Mouse (Mus musculus) B cell, adult 2 months (primary cell): Measurements from ENCODE around the gene Cd276.
A peak's percentile ranks its signal among the peaks of the same experiment; 100 is the strongest.

Experiments used
- DNase-seq, 2 experiments: peaks; one replicate each; pipeline ENCODE4 v3.0.0; 2022

Gene Cd276

DNA sequence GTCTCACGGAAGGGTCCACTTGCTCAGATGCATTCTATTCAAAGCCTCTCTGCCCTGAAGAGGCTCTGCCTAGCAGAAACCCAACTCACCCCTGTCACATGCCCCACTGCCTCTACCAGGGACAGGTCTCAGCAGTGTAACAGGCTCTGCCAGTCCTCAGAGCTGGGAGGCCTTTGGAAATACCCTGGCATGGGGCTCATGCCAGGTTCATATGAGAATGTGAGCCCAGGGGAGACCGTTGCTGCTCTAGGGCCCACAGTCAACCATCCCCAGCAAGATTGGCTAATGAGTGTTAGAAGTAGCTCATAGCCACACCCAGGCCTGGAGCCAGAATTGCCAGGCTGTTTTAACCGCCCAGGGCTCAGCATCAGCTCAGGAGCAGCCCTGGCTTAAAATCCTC lies 5.5 kb downstream of the Cd276 start:
- no peak for DNase-seq

- DNase-seq, result no peak
Observed at GRCm38 (mm10) chr9:58548897-58549296, 6.3 kb downstream of the Cd276 start.

GRCm38 (mm10) chr9:58546630-58547360 lies 8.4 kb downstream of the Cd276 start:
- DNase-seq, result no peak

GRCm38 (mm10) chr9:58545428-58545827 lies 9.8 kb downstream of the Cd276 start:
- no peak for DNase-seq

GRCm38 (mm10) chr9:58544879-58545324 lies 10.3 kb downstream of the Cd276 start:
- no peak for DNase-seq

GRCm38 (mm10) chr9:58541895-58542338 lies 13.3 kb downstream of the Cd276 start:
- DNase-seq, result peak; percentile 32 to 42

- DNase-seq, result peak; percentile 72
Observed at GRCm38 (mm10) chr9:58539886-58540285, 15.4 kb downstream of the Cd276 start.

GRCm38 (mm10) chr9:58537774-58538173 lies 17.5 kb downstream of the Cd276 start:
- peak; percentile 59 to 66 for DNase-seq

- DNase-seq, result peak; percentile 58 to 61
Observed at GRCm38 (mm10) chr9:58535447-58536134, 19.6 kb downstream of the Cd276 start.

GRCm38 (mm10) chr9:58534766-58535165 lies 20.5 kb downstream of the Cd276 start:
- DNase-seq, result peak; percentile 64 to 70

DNA sequence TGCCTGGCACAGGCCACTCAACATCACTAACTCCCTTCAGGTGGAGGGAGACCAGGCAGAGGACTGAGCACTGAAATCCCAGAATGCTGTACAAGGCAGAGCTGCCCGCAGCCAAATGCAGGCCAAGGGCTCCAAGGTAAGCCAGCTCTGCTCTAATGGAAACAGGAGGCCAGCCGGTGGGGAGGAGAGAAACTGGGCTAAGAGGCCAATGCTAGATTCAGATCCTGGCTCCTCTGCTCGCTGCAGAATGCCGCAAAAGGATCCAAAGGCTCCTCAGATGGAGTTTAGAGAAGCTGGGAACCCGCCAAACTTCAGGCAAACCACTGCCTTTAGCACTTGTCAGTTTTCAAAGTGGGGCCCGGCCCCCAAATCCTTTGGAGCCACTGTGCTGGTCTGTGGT lies 21.9 kb downstream of the Cd276 start:
- no peak for DNase-seq

- no peak for DNase-seq
Observed at GRCm38 (mm10) chr9:58532236-58532635, 23.0 kb downstream of the Cd276 start.

GRCm38 (mm10) chr9:58530407-58530806 lies 24.8 kb downstream of the Cd276 start:
- no peak for DNase-seq

DNA sequence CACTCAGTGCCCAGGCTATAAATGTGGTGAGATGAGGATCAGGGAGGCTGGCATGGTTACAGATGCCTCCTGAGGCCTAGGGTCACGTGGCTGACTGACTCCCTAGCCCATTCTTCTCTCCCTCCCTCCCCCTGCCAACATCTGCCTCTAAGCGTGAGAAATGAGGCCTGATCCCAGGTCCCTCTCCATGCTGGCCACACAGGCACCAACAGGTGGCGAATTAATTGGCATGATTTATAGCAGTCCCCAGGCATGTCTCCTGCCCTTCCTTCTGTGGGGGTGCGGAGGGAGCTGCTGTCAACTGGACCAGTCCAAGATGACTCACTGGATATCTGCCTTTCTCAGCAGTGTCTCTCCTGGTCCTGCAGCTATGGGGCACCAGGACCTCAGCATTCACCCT lies 27.4 kb downstream of the Cd276 start:
- no peak for DNase-seq

DNA sequence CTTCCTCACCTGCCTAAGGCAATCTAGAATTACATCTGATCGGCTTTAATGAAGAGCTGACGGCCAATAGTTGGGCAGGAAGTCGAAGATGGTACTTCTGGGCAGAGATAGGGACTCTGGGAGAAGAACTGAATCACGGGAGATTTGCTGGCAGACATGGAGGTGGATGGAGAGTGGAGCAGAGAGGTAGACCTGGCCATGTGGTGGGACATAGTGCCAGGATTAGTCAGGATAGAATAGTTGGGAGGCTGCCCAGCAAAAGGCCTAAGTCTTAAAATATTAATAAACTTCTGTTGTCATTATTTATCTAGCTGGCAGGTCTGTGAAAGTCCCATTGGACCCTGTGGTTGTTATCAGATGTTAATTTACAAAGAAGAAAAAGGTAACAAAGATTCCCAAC lies 30.1 kb downstream of the Cd276 start:
- no peak for DNase-seq

GRCm38 (mm10) chr9:58521883-58522423 lies 33.3 kb downstream of the Cd276 start:
- no peak for DNase-seq

DNA sequence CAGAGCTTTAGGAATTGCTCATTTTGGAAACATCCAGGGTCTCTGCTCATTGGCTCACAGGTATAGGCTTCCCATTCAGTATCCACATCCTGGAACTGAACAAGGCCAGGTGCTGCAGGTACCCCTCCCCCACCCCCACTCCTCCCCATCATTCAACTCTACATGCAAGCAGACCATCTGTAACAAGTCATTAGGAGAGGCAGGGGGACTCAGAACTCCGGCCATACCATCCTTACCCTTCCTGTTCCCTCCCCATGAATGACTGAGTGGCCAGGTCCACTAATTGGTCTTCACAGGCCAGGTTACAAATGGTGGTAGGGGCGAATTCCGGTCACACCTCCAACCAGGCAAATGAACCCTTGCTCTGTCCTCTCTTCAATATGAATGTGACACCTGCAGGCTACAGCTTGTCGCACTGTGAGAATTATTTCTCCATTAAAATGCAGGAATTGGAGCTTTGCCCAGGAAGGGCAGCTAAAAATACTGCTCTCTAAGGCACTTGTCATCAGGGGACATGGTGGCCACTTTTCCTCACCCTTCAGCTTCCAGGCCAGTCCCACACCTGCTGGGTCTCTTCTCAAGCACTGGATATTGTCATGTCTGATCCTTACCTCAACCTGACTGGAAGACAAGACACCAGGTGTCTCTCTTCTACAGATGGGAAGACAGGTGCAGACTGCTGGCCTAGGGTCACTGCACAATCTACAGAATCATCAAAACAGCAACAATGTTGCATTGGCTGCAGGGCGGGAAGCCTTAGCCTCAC lies 34.2 kb downstream of the Cd276 start:
- no peak for DNase-seq

DNA sequence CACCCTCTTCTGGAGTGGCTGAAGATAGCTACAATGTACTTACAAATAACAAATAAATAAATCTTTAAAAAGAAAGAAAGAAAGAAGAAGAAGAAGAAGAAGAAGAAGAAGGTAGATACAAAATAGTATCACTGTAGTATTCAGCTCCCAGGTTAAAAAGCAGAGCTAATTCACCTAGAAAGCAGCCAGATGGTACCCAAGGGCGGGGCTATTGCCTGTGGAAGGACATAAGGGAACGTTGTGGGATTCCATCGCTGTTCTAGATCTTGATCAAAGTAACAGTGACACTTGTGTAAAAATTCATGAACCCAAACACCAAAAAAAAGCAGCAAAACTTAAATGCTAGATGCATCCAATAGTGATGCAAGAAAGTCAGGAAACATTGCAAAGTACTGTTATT lies 35.3 kb downstream of the Cd276 start:
- DNase-seq, result no peak

DNA sequence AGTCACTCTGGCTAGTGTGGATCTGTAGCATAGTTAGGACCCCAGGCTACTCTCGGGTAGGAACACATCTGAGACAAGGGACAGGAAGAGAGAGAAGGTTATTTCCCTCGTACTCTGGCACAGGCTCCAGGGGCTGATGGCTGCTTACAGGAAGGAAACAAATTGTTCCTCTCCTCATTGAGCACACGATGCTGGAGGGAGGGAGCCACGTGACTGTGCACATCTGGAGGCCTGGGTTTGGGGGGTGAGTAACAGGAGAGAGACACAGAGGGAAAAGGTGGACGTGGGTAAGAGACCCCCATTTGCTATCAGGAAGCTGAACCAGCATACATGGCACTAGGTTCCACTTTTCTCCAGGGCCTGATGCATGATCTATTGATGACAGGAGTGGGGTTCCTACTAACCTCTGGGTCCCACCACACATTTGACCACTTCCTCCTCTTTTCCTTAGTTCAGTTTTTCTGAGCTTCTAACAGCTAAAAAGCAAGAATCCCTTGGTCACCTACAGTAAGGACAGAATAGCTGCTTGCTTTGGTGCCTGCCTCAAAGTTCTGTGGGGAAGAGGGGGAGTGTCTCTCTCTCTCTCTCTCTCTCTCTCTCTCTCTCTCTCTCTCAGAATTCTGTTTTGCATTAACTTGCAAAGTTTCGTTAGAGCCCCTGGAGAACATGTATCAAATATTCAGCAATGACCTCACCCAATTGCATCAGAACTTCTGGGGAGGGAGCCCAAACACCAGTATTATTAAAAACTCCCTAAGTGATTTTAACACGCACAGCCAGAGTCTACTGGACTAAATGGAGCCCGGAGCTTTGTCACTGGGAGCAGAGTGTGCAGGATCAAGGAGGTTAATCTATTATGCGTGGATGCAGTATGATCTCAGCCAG lies 37.1 kb downstream of the Cd276 start:
- peak in 1 of 2 experiments; percentile 10 for DNase-seq

DNA sequence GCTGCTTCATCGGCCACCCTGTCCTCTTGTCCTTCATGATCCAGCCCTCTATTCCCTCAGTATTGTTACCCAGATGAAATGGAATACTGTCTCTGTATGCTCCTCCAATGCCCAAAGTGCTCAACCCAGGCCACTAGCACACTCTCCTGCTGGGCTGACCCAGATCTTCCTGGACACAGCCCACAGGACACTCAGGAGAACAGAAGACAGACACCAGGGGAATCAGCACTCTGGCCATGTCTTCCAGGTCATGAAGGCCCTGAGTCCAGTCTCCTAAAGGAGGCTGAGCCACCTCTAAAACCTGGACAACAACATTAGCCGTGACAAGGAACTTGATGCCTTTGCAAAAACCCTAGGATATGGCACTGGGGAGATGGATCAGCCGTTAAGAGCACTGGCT lies 38.8 kb downstream of the Cd276 start:
- no peak for DNase-seq

DNA sequence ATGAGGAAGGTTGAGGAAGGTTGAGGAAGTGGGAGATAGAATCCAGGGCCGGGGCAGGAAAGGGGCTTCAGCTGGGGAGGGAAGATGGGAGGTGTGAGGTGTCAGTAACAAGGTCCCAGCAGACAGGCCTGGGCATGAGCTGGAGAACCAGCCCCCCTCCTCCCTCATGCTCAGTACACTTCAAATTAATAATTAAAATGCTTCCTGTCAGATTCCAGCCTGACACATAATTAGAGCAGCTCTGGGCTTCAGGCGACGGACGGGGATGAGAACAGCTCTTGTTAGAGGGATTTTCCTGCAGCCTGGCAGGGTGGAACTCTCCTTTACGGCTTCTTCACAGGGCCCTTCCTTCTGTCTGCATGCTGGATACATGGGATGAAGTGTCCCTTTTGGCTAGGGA lies 41.5 kb downstream of the Cd276 start:
- no peak for DNase-seq

DNA sequence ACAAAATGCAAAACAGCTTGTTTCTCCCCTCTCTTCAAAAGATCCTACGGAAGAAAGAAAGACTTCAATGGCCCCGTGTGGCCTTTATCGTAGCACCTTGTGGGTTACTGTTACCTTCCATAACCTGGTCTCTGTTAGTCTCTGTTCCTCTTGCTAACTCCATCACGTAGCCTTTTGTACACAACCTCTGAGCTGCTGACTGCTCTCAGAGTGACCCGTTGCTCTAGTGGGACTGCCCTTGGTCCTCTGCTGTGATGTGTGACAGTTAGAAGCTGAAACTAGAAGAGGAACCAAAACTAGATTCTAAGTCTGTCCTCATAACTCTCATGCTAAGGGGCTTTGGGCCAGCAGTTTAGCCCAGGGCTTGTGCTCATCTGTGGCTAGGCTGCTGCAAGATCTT lies 44.8 kb downstream of the Cd276 start:
- DNase-seq, result peak; percentile 58 to 59
